Mouse (Mus musculus) adrenal gland (tissue): ENCODE results near the gene Pecam1.
"Not testable (repeated sequence)": the region's sequence is repeated elsewhere in the genome, so short reads cannot be mapped to it uniquely, and the experiment has no call there.

Experiments
- intact Hi-C: fragments of 180-260 bp; cut with DNase I; formaldehyde crosslinking; loops from one replicate; pipeline ENCODE4 v1.15.1; 2025

Pecam1 gene

GRCm38 (mm10) chr11:106737178-106737621, 13.2 kb downstream of the Pecam1 start:
- intact Hi-C loops: loop anchor here (10.0 kb wide), 1 partner anchor 52 kb away; no protein-coding TSS in a partner anchor

GRCm38 (mm10) chr11:106736614-106737013, 13.8 kb downstream of the Pecam1 start:
- intact Hi-C loops: loop anchor here (10.0 kb wide), 1 partner anchor 52 kb away; no protein-coding TSS in a partner anchor

- intact Hi-C loops: loop anchor here (10.0 kb wide), 1 partner anchor 46 kb away; no protein-coding TSS in a partner anchor
Measured at GRCm38 (mm10) chr11:106730714-106731113, 19.7 kb downstream of the Pecam1 start.

GRCm38 (mm10) chr11:106729656-106730055, 20.8 kb downstream of the Pecam1 start:
- intact Hi-C loops: loop anchor here (10.0 kb wide), 1 partner anchor 45 kb away; no protein-coding TSS in a partner anchor

GRCm38 (mm10) chr11:106728402-106729366, 21.7 kb downstream of the Pecam1 start:
- intact Hi-C loops: no loop called here

- intact Hi-C loops: no loop called here
Measured at GRCm38 (mm10) chr11:106727967-106728366, 22.5 kb downstream of the Pecam1 start.

- intact Hi-C loops: not testable (repeated sequence)
Measured at GRCm38 (mm10) chr11:106724916-106725235, 25.6 kb downstream of the Pecam1 start.

GRCm38 (mm10) chr11:106724176-106724915, 26.1 kb downstream of the Pecam1 start:
- intact Hi-C loops: no loop called here

GRCm38 (mm10) chr11:106723611-106724125, 26.8 kb downstream of the Pecam1 start:
- intact Hi-C loops: no loop called here

- intact Hi-C loops: no loop called here
Measured at GRCm38 (mm10) chr11:106722831-106723361, 27.5 kb downstream of the Pecam1 start.

- intact Hi-C loops: no loop called here
Measured at GRCm38 (mm10) chr11:106720379-106720778, 30.0 kb downstream of the Pecam1 start.

- intact Hi-C loops: no loop called here
Measured at GRCm38 (mm10) chr11:106716568-106716967, 33.9 kb downstream of the Pecam1 start.

- intact Hi-C loops: no loop called here
Measured at GRCm38 (mm10) chr11:106715066-106715465, 35.4 kb downstream of the Pecam1 start.

- intact Hi-C loops: no loop called here
Measured at GRCm38 (mm10) chr11:106710789-106711188, 39.6 kb downstream of the Pecam1 start.

- intact Hi-C loops: no loop called here
Measured at GRCm38 (mm10) chr11:106709227-106709985, 41.0 kb downstream of the Pecam1 start.

GRCm38 (mm10) chr11:106707866-106708265, 42.6 kb downstream of the Pecam1 start:
- intact Hi-C loops: no loop called here

- intact Hi-C loops: no loop called here
Measured at GRCm38 (mm10) chr11:106707085-106707484, 43.3 kb downstream of the Pecam1 start.

GRCm38 (mm10) chr11:106706212-106706611, 44.2 kb downstream of the Pecam1 start:
- intact Hi-C loops: no loop called here

- intact Hi-C loops: no loop called here
Measured at GRCm38 (mm10) chr11:106704399-106705111, 45.9 kb downstream of the Pecam1 start.

- intact Hi-C loops: no loop called here
Measured at GRCm38 (mm10) chr11:106703931-106704330, 46.5 kb downstream of the Pecam1 start.
